Mouse (Mus musculus) left cerebral cortex, adult 6 months (tissue): ENCODE measurements around the gene Tacstd2. TPM values are rescaled to one million over a fixed set of nuclear protein-coding genes. Genes with fewer than 3 reads are reported as not detected.

ENCODE experiments used
- long read RNA-seq, 2 experiments: library from polyadenylated mRNA; unstranded; transcript quantifications; one replicate each; pipeline ENCODE4 v2.0.0; 2019 to 2020
- polyA plus RNA-seq: library from polyadenylated mRNA; unstranded; fragments of <200 nt; fragmentation: Nextera tagmentation; gene quantifications from 2 replicates; pipeline ENCODE4 v1.2.3, GENCODE M21; 2021

Tacstd2 gene
- 0.37 and 0.54 TPM in 2 replicates for polyA plus RNA-seq
- long read RNA-seq, experiment 1, result 0 reads
- long read RNA-seq, experiment 2, partial matches to known transcripts, result 0 of 1 reads
- long read RNA-seq, experiment 2, other reads (novel, unspliced or antisense), result 0 of 1 reads

DNA sequence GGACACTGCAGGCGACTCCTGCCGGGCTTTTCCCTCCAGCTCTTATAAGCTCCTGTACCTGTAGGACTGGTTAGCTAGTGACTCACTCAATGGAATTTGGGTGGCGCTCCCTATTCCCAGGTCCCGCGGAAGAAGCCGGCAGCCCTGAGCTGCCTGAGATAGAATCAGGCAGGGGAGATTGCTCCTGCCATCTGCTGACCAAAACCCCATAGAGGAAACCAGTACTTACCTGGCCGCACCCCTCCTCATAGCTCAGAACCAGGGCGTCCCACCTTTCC is at the start of gene Tacstd2:
Tacstd2 (minus strand) TSS at position 20 of the 278 bp plus-strand sequence.

DNA sequence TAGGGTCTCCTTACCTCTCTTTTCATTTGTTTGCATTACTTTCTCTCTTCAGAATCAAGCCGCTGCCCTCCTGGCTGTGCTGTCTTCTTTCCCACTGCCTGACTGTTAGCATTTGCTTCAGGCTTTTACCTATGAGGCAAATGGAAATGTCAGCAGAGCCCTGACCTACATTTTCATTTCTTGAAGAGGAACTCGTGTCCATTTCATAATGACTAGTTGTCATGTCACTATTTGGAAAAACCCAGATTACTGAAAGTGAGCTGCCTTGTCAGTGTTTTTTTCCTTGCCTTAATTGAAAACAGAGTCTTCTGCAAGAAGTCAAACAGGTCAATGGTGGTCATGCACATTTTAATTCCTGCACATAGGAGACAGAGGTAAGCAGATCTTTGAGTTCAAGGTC is 43.8 kb downstream of the Tacstd2 start, which contains the start of gene Il23r:
Il23r (minus strand) TSS at position 101 of the 400 bp plus-strand sequence.

Other genes starting within 250 kb of the Tacstd2 start
- gene Il12rb2, start 159.6 kb downstream of the Tacstd2 start, polyA plus RNA-seq, result 0.04 and 0.10 TPM in 2 replicates
- gene Il23r, start 43.9 kb downstream of the Tacstd2 start, polyA plus RNA-seq, result not detected in 2 replicates